8 mouse cellular contexts compared by ENCODE assay signal in genomic region chr16:29943963-29944860, GRCm38 (mm10).
DNase-seq lines count a peak whose midpoint lies in the region; ATAC-seq lines count a peak whose summit lies in the region.

No protein-coding gene starts in this region.

- H3K27me3 ChIP-seq in midbrain, embryonic 15.5 days (replicated peaks), result 0 out of 2 replicates have a peak, but pooled peaks cover 10% of the 10 kb centered on the region

- no peak overlapping the region for H3K4me2 ChIP-seq in midbrain, embryonic 15.5 days

- H3K4me1 ChIP-seq in midbrain, embryonic 15.5 days, result peaks cover 8% of the 10 kb centered on the region

- H3K36me3 ChIP-seq in midbrain, embryonic 15.5 days (replicated peaks), result no peaks in the 10 kb centered on the region

- no peaks in the 10 kb centered on the region for H3K9me3 ChIP-seq in midbrain, embryonic 15.5 days

- 76% methylated on average over 10 of the region's 10 CpGs for WGBS in midbrain, embryonic 15.5 days

- DNase-seq in cerebellum, adult 11 months, result peak; percentile 22
- peak; percentile 89 for DNase-seq in adrenal gland, adult 2 months
- peak; percentile 94 for DNase-seq in gastrocnemius, postnatal 25 days
- peak; percentile 30 to 36 for DNase-seq in layer of hippocampus, postnatal 10 days (ENCODE audit: low spot score in 2 of 2)
- peak; percentile 66 for DNase-seq in ovary, postnatal 14 days (ENCODE audit: low spot score)
- no peak for DNase-seq in left cerebral cortex, adult 8-10 months (ENCODE audit: low spot score in 2 of 2)

- H3K9ac ChIP-seq in midbrain, embryonic 15.5 days, result no peak overlapping the region

- H3K4me3 ChIP-seq in midbrain, embryonic 15.5 days, result no peak overlapping the region

- no peak overlapping the region for H3K27ac ChIP-seq in midbrain, embryonic 15.5 days

- ATAC-seq in cerebellum, adult (ENCODE audit: insufficient number of reproducible peaks, low FRiP score, low TSS enrichment), result no peak
- no peak for ATAC-seq in midbrain, embryonic 15.5 days (replicated peaks)

Comparison
In these comparisons a context has a peak if more than half of its experiments do, and no peak if none do; other contexts are left out.
1. DNase-seq: peak in cerebellum, adult 11 months (single experiment), adrenal gland, adult 2 months (single experiment), gastrocnemius, postnatal 25 days (single experiment), layer of hippocampus, postnatal 10 days (2 of 2) and ovary, postnatal 14 days (single experiment); none in left cerebral cortex, adult 8-10 months (0 of 2).